Mouse (Mus musculus): ENCODE measurements around the gene P2ry1.

GRCm38 (mm10) chr3:60965137-60965536, 37.5 kb upstream of the P2ry1 start:
- TF ChIP-seq POLR2A (IDR thresholded peaks at IDR 0.05; ENCODE audit: insufficient read depth, low read length) (no peak), EP300 (IDR thresholded peaks at IDR 0.05; ENCODE audit: insufficient read depth, low read depth, low read length) (no peak)
